Mouse (Mus musculus): ENCODE measurements around the gene Jchain. TPM values are rescaled to one million over a fixed set of nuclear protein-coding genes. Genes with fewer than 3 reads are reported as not detected.

Gene Jchain
- polyA plus RNA-seq, 1 experiment from 2014 or later: 0.22 TPM

Other genes with a start within 250 kb of the Jchain start
- not detected in 2 replicates for gene Prol1, start 210.6 kb downstream of the Jchain start, polyA plus RNA-seq (2015; fragmentation: Nextera tagmentation; extraction: Ambion mirVana)
- gene Amtn, start 151.8 kb downstream of the Jchain start, polyA plus RNA-seq (2015; fragmentation: Nextera tagmentation; extraction: Ambion mirVana): not detected in 2 replicates
- not detected in 2 replicates for gene Ambn, start 71.9 kb downstream of the Jchain start, polyA plus RNA-seq (2015; fragmentation: Nextera tagmentation; extraction: Ambion mirVana)
- not detected in 2 replicates for gene Enam, start 39.9 kb downstream of the Jchain start, polyA plus RNA-seq (2015; fragmentation: Nextera tagmentation; extraction: Ambion mirVana)
- 45.7 and 53.3 TPM in 2 replicates for gene Utp3, start 26.6 kb upstream of the Jchain start, polyA plus RNA-seq (2015; fragmentation: Nextera tagmentation; extraction: Ambion mirVana)
- gene Rufy3, start 37.1 kb upstream of the Jchain start, polyA plus RNA-seq (2015; fragmentation: Nextera tagmentation; extraction: Ambion mirVana): 14.3 and 14.4 TPM in 2 replicates
- gene Grsf1, start 148.3 kb upstream of the Jchain start, polyA plus RNA-seq (2015; fragmentation: Nextera tagmentation; extraction: Ambion mirVana): 11.7 and 23.9 TPM in 2 replicates
- gene Mob1b, start 193.0 kb upstream of the Jchain start, polyA plus RNA-seq (2015; fragmentation: Nextera tagmentation; extraction: Ambion mirVana): 8.7 and 10.3 TPM in 2 replicates
- gene Dck, start 237.1 kb upstream of the Jchain start, polyA plus RNA-seq (2015; fragmentation: Nextera tagmentation; extraction: Ambion mirVana): 29.6 and 32.7 TPM in 2 replicates

All from intestine, embryonic 16.5 days (tissue).